Mouse (Mus musculus): ENCODE data around the gene Gm10961. TPM values are rescaled to one million over a fixed set of nuclear protein-coding genes. Genes with fewer than 3 reads are reported as not detected.
"Not testable (repeated sequence)": the region's sequence is repeated elsewhere in the genome, so short reads cannot be mapped to it uniquely, and the experiment has no call there.

The Gm10961 gene
- polyA plus RNA-seq, 1 experiment from 2014 or later = not detected

GRCm38 (mm10) chr3:107636236-107636635, 5.1 kb downstream of the Gm10961 start:
- Histone ChIP-seq H3K4me2 (no peak overlapping the region), H3K27ac (no peak overlapping the region), H3K27me3 (replicated peaks) (no peaks in the 10 kb centered on the region), H3K9me3 (no peaks in the 10 kb centered on the region), H3K4me3 (replicated peaks) (no peak overlapping the region), H3K36me3 (no peaks in the 10 kb centered on the region), H3K4me1 (no peaks in the 10 kb centered on the region), H3K9ac (no peak overlapping the region)
- no peak for ATAC-seq (ENCODE audit: insufficient read depth, low FRiP score, low read depth)
- WGBS = 67% methylated on average over 3 of the region's 3 CpGs

GRCm38 (mm10) chr3:107637606-107638172, 6.6 kb downstream of the Gm10961 start:
- no peaks in the 10 kb centered on the region for H3K36me3 ChIP-seq
- H3K9me3 ChIP-seq = no peaks in the 10 kb centered on the region
- H3K27ac ChIP-seq = no peak overlapping the region
- ATAC-seq (ENCODE audit: insufficient read depth, low FRiP score, low read depth) = no peak
- H3K4me2 ChIP-seq = no peak overlapping the region
- no peaks in the 10 kb centered on the region for H3K4me1 ChIP-seq
- H3K27me3 ChIP-seq (replicated peaks) = no peaks in the 10 kb centered on the region
- H3K4me3 ChIP-seq (replicated peaks) = no peak overlapping the region
- WGBS = 55% methylated on average over 5 of the region's 5 CpGs
- no peak overlapping the region for H3K9ac ChIP-seq

- H3K4me1 ChIP-seq = 0 out of 2 replicates have a peak, but pooled peaks cover 2% of the 10 kb centered on the region
- WGBS = 87% methylated on average over 3 of the region's 3 CpGs
- H3K9ac ChIP-seq = no peak overlapping the region
- no peaks in the 10 kb centered on the region for H3K9me3 ChIP-seq
- ATAC-seq (ENCODE audit: insufficient read depth, low FRiP score, low read depth) = no peak
- H3K4me3 ChIP-seq (replicated peaks) = no peak overlapping the region
- no peak overlapping the region for H3K4me2 ChIP-seq
- H3K36me3 ChIP-seq = no peaks in the 10 kb centered on the region
- no peak overlapping the region for H3K27ac ChIP-seq
- H3K27me3 ChIP-seq (replicated peaks) = no peaks in the 10 kb centered on the region
These were observed 15.8 kb downstream of the Gm10961 start for GRCm38 (mm10) chr3:107646947-107647346.

GRCm38 (mm10) chr3:107650276-107650675, 19.2 kb downstream of the Gm10961 start:
- H3K27me3 ChIP-seq (replicated peaks); H3K27ac ChIP-seq; H3K4me3 ChIP-seq (replicated peaks); H3K36me3 ChIP-seq; ATAC-seq (ENCODE audit: insufficient read depth, low FRiP score, low read depth); H3K9ac ChIP-seq; H3K4me2 ChIP-seq; H3K4me1 ChIP-seq; H3K9me3 ChIP-seq: not testable (repeated sequence)
- WGBS = 48% methylated on average over 5 of the region's 5 CpGs

GRCm38 (mm10) chr3:107652968-107653367, 21.8 kb downstream of the Gm10961 start:
- H3K36me3 ChIP-seq = no peaks in the 10 kb centered on the region
- 80% methylated on average over 3 of the region's 3 CpGs for WGBS
- no peaks in the 10 kb centered on the region for H3K9me3 ChIP-seq

GRCm38 (mm10) chr3:107654861-107655260, 23.7 kb downstream of the Gm10961 start:
- Histone ChIP-seq H3K36me3 (0 out of 2 replicates have a peak, but pooled peaks cover 5% of the 10 kb centered on the region), H3K9me3 (no peaks in the 10 kb centered on the region), H3K4me3 (replicated peaks) (no peak overlapping the region), H3K9ac (no peak overlapping the region), H3K4me2 (no peak overlapping the region), H3K27ac (no peak overlapping the region), H3K27me3 (replicated peaks) (no peaks in the 10 kb centered on the region), H3K4me1 (no peaks in the 10 kb centered on the region)
- ATAC-seq (ENCODE audit: insufficient read depth, low FRiP score, low read depth) = no peak
- WGBS = 74% methylated on average over 3 of the region's 3 CpGs

More at GRCm38 (mm10) chr3:107652968-107653367, 21.8 kb downstream of the Gm10961 start:
- no peak overlapping the region for H3K9ac ChIP-seq
- H3K4me2 ChIP-seq = no peak overlapping the region
- H3K4me3 ChIP-seq (replicated peaks) = no peak overlapping the region
- H3K27me3 ChIP-seq (replicated peaks) = no peaks in the 10 kb centered on the region
- ATAC-seq (ENCODE audit: insufficient read depth, low FRiP score, low read depth) = no peak
- H3K27ac ChIP-seq = no peak overlapping the region
- 0 out of 2 replicates have a peak, but pooled peaks cover under 1% of the 10 kb centered on the region for H3K4me1 ChIP-seq

- H3K9ac ChIP-seq = no peak overlapping the region
- H3K36me3 ChIP-seq = peaks cover 11% of the 10 kb centered on the region
- WGBS = 57% methylated on average over 3 of the region's 3 CpGs
- no peak overlapping the region for H3K4me3 ChIP-seq (replicated peaks)
- H3K27ac ChIP-seq = no peak overlapping the region
- no peaks in the 10 kb centered on the region for H3K4me1 ChIP-seq
- no peaks in the 10 kb centered on the region for H3K9me3 ChIP-seq
- ATAC-seq (ENCODE audit: insufficient read depth, low FRiP score, low read depth) = no peak
- H3K4me2 ChIP-seq = no peak overlapping the region
- H3K27me3 ChIP-seq (replicated peaks) = no peaks in the 10 kb centered on the region
These were observed 24.4 kb downstream of the Gm10961 start for GRCm38 (mm10) chr3:107655491-107655890.

- Histone ChIP-seq H3K4me1 (no peaks in the 10 kb centered on the region), H3K4me2 (no peak overlapping the region), H3K36me3 (peaks cover 15% of the 10 kb centered on the region), H3K27ac (no peak overlapping the region), H3K4me3 (replicated peaks) (no peak overlapping the region), H3K27me3 (replicated peaks) (no peaks in the 10 kb centered on the region), H3K9me3 (no peaks in the 10 kb centered on the region), H3K9ac (no peak overlapping the region)
- WGBS = 81% methylated on average over 2 of the region's 2 CpGs
- ATAC-seq (ENCODE audit: insufficient read depth, low FRiP score, low read depth) = no peak
These were observed 25.0 kb downstream of the Gm10961 start for GRCm38 (mm10) chr3:107656151-107656550.

GRCm38 (mm10) chr3:107656888-107657287, 25.8 kb downstream of the Gm10961 start:
- Histone ChIP-seq H3K9ac (no peak overlapping the region), H3K9me3 (no peaks in the 10 kb centered on the region), H3K4me3 (replicated peaks) (no peak overlapping the region), H3K4me2 (no peak overlapping the region), H3K27ac (no peak overlapping the region), H3K4me1 (no peaks in the 10 kb centered on the region), H3K27me3 (replicated peaks) (no peaks in the 10 kb centered on the region), H3K36me3 (peaks cover 16% of the 10 kb centered on the region)
- WGBS = 64% methylated on average over 4 of the region's 4 CpGs
- ATAC-seq (ENCODE audit: insufficient read depth, low FRiP score, low read depth) = no peak

- H3K27ac ChIP-seq = no peak overlapping the region
- WGBS = 88% methylated on average over 1 of the region's 1 CpGs
- H3K4me1 ChIP-seq = no peaks in the 10 kb centered on the region
- ATAC-seq (ENCODE audit: insufficient read depth, low FRiP score, low read depth) = no peak
- H3K27me3 ChIP-seq (replicated peaks) = no peaks in the 10 kb centered on the region
- no peak overlapping the region for H3K9ac ChIP-seq
- H3K36me3 ChIP-seq = peaks cover 17% of the 10 kb centered on the region
- H3K4me2 ChIP-seq = no peak overlapping the region
- no peak overlapping the region for H3K4me3 ChIP-seq (replicated peaks)
- H3K9me3 ChIP-seq = no peaks in the 10 kb centered on the region
These were observed 27.9 kb downstream of the Gm10961 start for GRCm38 (mm10) chr3:107659000-107659399.

GRCm38 (mm10) chr3:107664641-107665040, 33.5 kb downstream of the Gm10961 start:
- no peak overlapping the region for H3K4me3 ChIP-seq (replicated peaks)
- peaks cover 44% of the 10 kb centered on the region for H3K36me3 ChIP-seq
- ATAC-seq (ENCODE audit: insufficient read depth, low FRiP score, low read depth) = no peak
- no peaks in the 10 kb centered on the region for H3K27me3 ChIP-seq (replicated peaks)
- no peak overlapping the region for H3K27ac ChIP-seq
- 80% methylated on average over 1 of the region's 1 CpGs for WGBS
- no peak overlapping the region for H3K9ac ChIP-seq
- H3K4me2 ChIP-seq = no peak overlapping the region
- no peaks in the 10 kb centered on the region for H3K4me1 ChIP-seq
- H3K9me3 ChIP-seq = no peaks in the 10 kb centered on the region

- no peak overlapping the region for H3K4me3 ChIP-seq (replicated peaks)
- peaks cover 44% of the 10 kb centered on the region for H3K36me3 ChIP-seq
- no peaks in the 10 kb centered on the region for H3K9me3 ChIP-seq
- WGBS = 79% methylated on average over 6 of the region's 6 CpGs
- H3K4me2 ChIP-seq = no peak overlapping the region
- H3K27ac ChIP-seq = no peak overlapping the region
- H3K27me3 ChIP-seq (replicated peaks) = no peaks in the 10 kb centered on the region
- no peaks in the 10 kb centered on the region for H3K4me1 ChIP-seq
- no peak for ATAC-seq (ENCODE audit: insufficient read depth, low FRiP score, low read depth)
- H3K9ac ChIP-seq = no peak overlapping the region
These were observed 36.3 kb downstream of the Gm10961 start for GRCm38 (mm10) chr3:107667426-107667825.

GRCm38 (mm10) chr3:107668786-107669185, 37.7 kb downstream of the Gm10961 start:
- H3K4me1 ChIP-seq = no peaks in the 10 kb centered on the region
- no peak overlapping the region for H3K9ac ChIP-seq
- H3K36me3 ChIP-seq = peaks cover 49% of the 10 kb centered on the region
- ATAC-seq (ENCODE audit: insufficient read depth, low FRiP score, low read depth) = no peak
- H3K4me3 ChIP-seq (replicated peaks) = no peak overlapping the region
- no peaks in the 10 kb centered on the region for H3K9me3 ChIP-seq
- no peaks in the 10 kb centered on the region for H3K27me3 ChIP-seq (replicated peaks)
- WGBS = 84% methylated on average over 7 of the region's 7 CpGs
- no peak overlapping the region for H3K27ac ChIP-seq
- H3K4me2 ChIP-seq = no peak overlapping the region
